Mouse (Mus musculus) adrenal gland, adult 18-20 months (tissue): ENCODE results near the gene Mgea5. TPM values are rescaled to one million over a fixed set of nuclear protein-coding genes. Genes with fewer than 3 reads are reported as not detected.
A peak's percentile ranks its signal among the peaks of the same experiment; 100 is the strongest.
"Not testable (repeated sequence)": the region's sequence is repeated elsewhere in the genome, so short reads cannot be mapped to it uniquely, and the experiment has no call there.

Source experiments
- DNase-seq, 2 experiments: peaks; one replicate each; pipeline ENCODE4 v3.0.0; 2021 to 2022; ENCODE audit warnings: low spot score in 2 of 2
- long read RNA-seq, 2 experiments: library from polyadenylated mRNA; stranded (forward); transcript quantifications; one replicate each; pipeline ENCODE4 v2.0.0; 2021
- total RNA-seq, 2 experiments: library from RNA; stranded (reverse); gene quantifications; 1 replicate in 1 of 2; 2 replicates in 1 of 2; pipeline ENCODE4 v1.2.3; 2021

The Mgea5 gene
- 10 to 100 TPM; 75.4 to 86.4 TPM for total RNA-seq
- long read RNA-seq, experiment 1, full-length matches to known transcripts, result 55 of 64 reads
- long read RNA-seq, experiment 1, partial matches to known transcripts, result 1 of 64 reads
- long read RNA-seq, experiment 1, other reads (novel, unspliced or antisense), result 8 of 64 reads
- long read RNA-seq, experiment 2, full-length matches to known transcripts, result 86 of 121 reads
- long read RNA-seq, experiment 2, partial matches to known transcripts, result 17 of 121 reads
- long read RNA-seq, experiment 2, other reads (novel, unspliced or antisense), result 18 of 121 reads

- peak; percentile 92 to 94 for DNase-seq
Measured at GRCm38 (mm10) chr19:45783181-45783932, at the start of gene Mgea5. Gene Mgea5 (minus strand): TSS chr19:45783837.

- DNase-seq, result no peak
Measured at GRCm38 (mm10) chr19:45830679-45831078, 47.0 kb upstream of the Mgea5 start.

- no peak for DNase-seq
Measured at GRCm38 (mm10) chr19:45827736-45828135, 44.1 kb upstream of the Mgea5 start.

- no peak for DNase-seq
Measured at GRCm38 (mm10) chr19:45827125-45827524, 43.5 kb upstream of the Mgea5 start.

- no peak for DNase-seq
Measured at GRCm38 (mm10) chr19:45826146-45826545, 42.5 kb upstream of the Mgea5 start.

GRCm38 (mm10) chr19:45821832-45822231 is 38.2 kb upstream of the Mgea5 start:
- no peak for DNase-seq

GRCm38 (mm10) chr19:45817816-45818490 is 34.3 kb upstream of the Mgea5 start:
- DNase-seq, result no peak

GRCm38 (mm10) chr19:45816727-45817126 is 33.1 kb upstream of the Mgea5 start:
- DNase-seq, result no peak

GRCm38 (mm10) chr19:45815831-45816405 is 32.3 kb upstream of the Mgea5 start, which contains the start of gene Kcnip2:
Gene Kcnip2 (minus strand): TSS chr19:45816061.
- DNase-seq, result peak in 1 of 2 experiments; percentile 42

- DNase-seq, result no peak
Measured at GRCm38 (mm10) chr19:45815170-45815569, 31.5 kb upstream of the Mgea5 start.

- no peak for DNase-seq
Measured at GRCm38 (mm10) chr19:45813801-45814200, 30.2 kb upstream of the Mgea5 start.

- DNase-seq, result peak; percentile 85 to 90
Measured at GRCm38 (mm10) chr19:45813263-45813662, 29.6 kb upstream of the Mgea5 start.

- DNase-seq, result no peak
Measured at GRCm38 (mm10) chr19:45812673-45813252, 29.1 kb upstream of the Mgea5 start.

- peak; percentile 61 to 66 for DNase-seq
Measured at GRCm38 (mm10) chr19:45812115-45812514, 28.5 kb upstream of the Mgea5 start.

- no peak for DNase-seq
Measured at GRCm38 (mm10) chr19:45811028-45811674, 27.5 kb upstream of the Mgea5 start.

GRCm38 (mm10) chr19:45807732-45808131 is 24.1 kb upstream of the Mgea5 start:
- no peak for DNase-seq

- DNase-seq, result not testable (repeated sequence)
Measured at GRCm38 (mm10) chr19:45805817-45806216, 22.2 kb upstream of the Mgea5 start.

GRCm38 (mm10) chr19:45804593-45805368 is 21.1 kb upstream of the Mgea5 start:
- no peak for DNase-seq

GRCm38 (mm10) chr19:45803408-45803807 is 19.8 kb upstream of the Mgea5 start:
- DNase-seq, result no peak

GRCm38 (mm10) chr19:45802702-45803101 is 19.1 kb upstream of the Mgea5 start:
- no peak for DNase-seq
